Mouse (Mus musculus): Measurements from ENCODE around the gene Pik3r6.
A peak's percentile ranks its signal among the peaks of the same experiment; 100 is the strongest.

The Pik3r6 gene

GRCm38 (mm10) chr11:68536465-68536864, 33.6 kb downstream of the Pik3r6 start:
- peak; percentile 42 for DNase-seq

GRCm38 (mm10) chr11:68539621-68540020, 36.8 kb downstream of the Pik3r6 start:
- DNase-seq = no peak

- no peak for DNase-seq
Measured at GRCm38 (mm10) chr11:68544554-68544953, 41.7 kb downstream of the Pik3r6 start.

GRCm38 (mm10) chr11:68545172-68545571, 42.4 kb downstream of the Pik3r6 start:
- no peak for DNase-seq

GRCm38 (mm10) chr11:68545682-68546222, 42.9 kb downstream of the Pik3r6 start:
- no peak for DNase-seq

- no peak for DNase-seq
Measured at GRCm38 (mm10) chr11:68547484-68547883, 44.7 kb downstream of the Pik3r6 start.

- DNase-seq = no peak
Measured at GRCm38 (mm10) chr11:68549597-68549996, 46.8 kb downstream of the Pik3r6 start.

- no peak for DNase-seq
Measured at GRCm38 (mm10) chr11:68550358-68550757, 47.5 kb downstream of the Pik3r6 start.

GRCm38 (mm10) chr11:68553981-68554471, 51.2 kb downstream of the Pik3r6 start:
- DNase-seq = peak; percentile 56

GRCm38 (mm10) chr11:68555918-68556584, 53.2 kb downstream of the Pik3r6 start, which contains the start of gene Mfsd6l:
Gene Mfsd6l, plus strand, starts transcription at chr11:68556186.
- no peak for DNase-seq

GRCm38 (mm10) chr11:68559546-68559945, 56.7 kb downstream of the Pik3r6 start:
- no peak for DNase-seq

GRCm38 (mm10) chr11:68561957-68562950, 59.4 kb downstream of the Pik3r6 start:
- no peak for DNase-seq

- no peak for DNase-seq
Measured at GRCm38 (mm10) chr11:68564356-68565031, 61.7 kb downstream of the Pik3r6 start.

- DNase-seq = no peak
Measured at GRCm38 (mm10) chr11:68565032-68565429, 62.2 kb downstream of the Pik3r6 start.

- peak; percentile 89 for DNase-seq
Measured at GRCm38 (mm10) chr11:68566447-68567059, 63.7 kb downstream of the Pik3r6 start.

GRCm38 (mm10) chr11:68570861-68571260, 68.0 kb downstream of the Pik3r6 start:
- DNase-seq = no peak

GRCm38 (mm10) chr11:68577076-68577475, 74.3 kb downstream of the Pik3r6 start:
- DNase-seq = no peak

- DNase-seq = peak; percentile 40
Measured at GRCm38 (mm10) chr11:68579462-68579881, 76.7 kb downstream of the Pik3r6 start.

GRCm38 (mm10) chr11:68580566-68580965, 77.7 kb downstream of the Pik3r6 start:
- DNase-seq = no peak

GRCm38 (mm10) chr11:68583225-68583624, 80.4 kb downstream of the Pik3r6 start:
- DNase-seq = peak; percentile 62

- DNase-seq = no peak
Measured at GRCm38 (mm10) chr11:68583906-68584480, 81.2 kb downstream of the Pik3r6 start.

GRCm38 (mm10) chr11:68585890-68586289, 83.1 kb downstream of the Pik3r6 start:
- DNase-seq = no peak

All from right cerebral cortex, postnatal 14 days (tissue).